Mouse (Mus musculus): ENCODE results near the gene Actn3. TPM values are rescaled to one million over a fixed set of nuclear protein-coding genes. Genes with fewer than 3 reads are reported as not detected.
A peak's percentile ranks its signal among the peaks of the same experiment; 100 is the strongest.

Actn3 gene
- polyA plus RNA-seq, 1 experiment from 2014 or later = 8.9 TPM

- no peak for ATAC-seq (ENCODE audit: insufficient read depth, low FRiP score)
- Histone ChIP-seq H3K9me3 (replicated peaks; ENCODE audit: control insufficient read depth, low read length) (no peaks in the 10 kb centered on the region), H3K4me2 (ENCODE audit: low read depth, low read length) (no peak overlapping the region), H3K36me3 (ENCODE audit: control insufficient read depth, insufficient read depth, low read length) (no peaks in the 10 kb centered on the region), H3K27ac (ENCODE audit: low read length) (no peak overlapping the region), H3K9ac (ENCODE audit: low read length) (no peak overlapping the region), H3K4me1 (ENCODE audit: control insufficient read depth, insufficient read depth, low read length) (no peaks in the 10 kb centered on the region), H3K4me3 (replicated peaks; ENCODE audit: low read length) (no peak overlapping the region), H3K27me3 (ENCODE audit: control insufficient read depth, insufficient read depth, low read length) (no peaks in the 10 kb centered on the region)
- WGBS = 71% methylated on average over 3 of the region's 3 CpGs
Observed at GRCm38 (mm10) chr19:4899888-4900287, 22.2 kb upstream of the Actn3 start.

DNA sequence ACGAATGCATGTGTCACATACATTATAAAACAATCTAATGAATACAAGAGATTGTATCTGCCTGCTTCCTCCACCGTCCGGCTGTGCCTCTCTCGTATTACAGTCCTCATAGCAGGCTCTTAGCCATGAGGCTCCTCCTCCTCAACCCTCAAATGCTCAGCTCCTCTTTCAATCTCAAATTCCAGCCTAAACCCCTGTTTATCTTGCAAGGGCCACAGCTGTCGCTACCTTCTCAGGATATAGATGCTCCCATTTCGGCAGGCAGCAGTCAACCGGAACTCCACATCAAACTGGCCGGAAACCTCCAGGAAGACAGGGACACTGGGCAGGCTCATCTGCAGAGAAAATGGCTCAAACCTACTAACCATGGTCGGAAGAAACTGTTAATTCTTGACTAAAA is 21.3 kb upstream of the Actn3 start:
- H3K4me2 ChIP-seq (ENCODE audit: low read depth, low read length) = no peak overlapping the region
- no peaks in the 10 kb centered on the region for H3K4me1 ChIP-seq (ENCODE audit: control insufficient read depth, insufficient read depth, low read length)
- ATAC-seq (ENCODE audit: insufficient read depth, low FRiP score) = no peak
- no peaks in the 10 kb centered on the region for H3K27me3 ChIP-seq (ENCODE audit: control insufficient read depth, insufficient read depth, low read length)
- H3K36me3 ChIP-seq (ENCODE audit: control insufficient read depth, insufficient read depth, low read length) = no peaks in the 10 kb centered on the region
- no peak overlapping the region for H3K4me3 ChIP-seq (replicated peaks; ENCODE audit: low read length)
- H3K9me3 ChIP-seq (replicated peaks; ENCODE audit: control insufficient read depth, low read length) = no peaks in the 10 kb centered on the region
- no peak overlapping the region for H3K27ac ChIP-seq (ENCODE audit: low read length)
- 64% methylated on average over 9 of the region's 9 CpGs for WGBS
- H3K9ac ChIP-seq (ENCODE audit: low read length) = no peak overlapping the region

- no peak for ATAC-seq (ENCODE audit: insufficient read depth, low FRiP score)
- Histone ChIP-seq H3K4me3 (replicated peaks; ENCODE audit: low read length) (no peak overlapping the region), H3K36me3 (ENCODE audit: control insufficient read depth, insufficient read depth, low read length) (no peaks in the 10 kb centered on the region), H3K4me1 (ENCODE audit: control insufficient read depth, insufficient read depth, low read length) (no peaks in the 10 kb centered on the region), H3K9me3 (replicated peaks; ENCODE audit: control insufficient read depth, low read length) (no peaks in the 10 kb centered on the region), H3K27ac (ENCODE audit: low read length) (no peak overlapping the region), H3K4me2 (ENCODE audit: low read depth, low read length) (no peak overlapping the region), H3K9ac (ENCODE audit: low read length) (no peak overlapping the region), H3K27me3 (ENCODE audit: control insufficient read depth, insufficient read depth, low read length) (no peaks in the 10 kb centered on the region)
- WGBS = 53% methylated on average over 21 of the region's 21 CpGs
Observed at GRCm38 (mm10) chr19:4896780-4897520, 19.2 kb upstream of the Actn3 start.

DNA sequence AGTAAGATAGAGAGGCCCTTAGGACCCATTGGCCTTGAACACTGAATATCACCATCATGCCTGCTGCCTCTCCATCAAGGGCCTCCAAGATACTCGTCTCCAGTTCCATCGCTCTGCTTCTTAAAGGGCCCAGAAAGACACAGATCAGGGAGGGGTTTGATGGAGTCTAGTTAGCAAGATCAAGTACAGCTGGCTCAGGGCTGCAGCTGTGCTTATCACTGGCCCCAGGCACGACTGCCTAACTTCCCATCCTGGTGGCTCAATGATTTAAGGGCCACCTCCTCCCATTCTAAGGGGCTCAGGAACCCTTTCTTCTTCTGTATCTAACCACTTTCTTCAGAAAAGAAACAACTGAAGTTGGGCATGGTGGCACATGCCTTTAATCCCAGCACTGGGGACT is 14.1 kb upstream of the Actn3 start:
- no peaks in the 10 kb centered on the region for H3K36me3 ChIP-seq (ENCODE audit: control insufficient read depth, insufficient read depth, low read length)
- H3K9ac ChIP-seq (ENCODE audit: low read length) = no peak overlapping the region
- no peaks in the 10 kb centered on the region for H3K4me1 ChIP-seq (ENCODE audit: control insufficient read depth, insufficient read depth, low read length)
- no peaks in the 10 kb centered on the region for H3K27me3 ChIP-seq (ENCODE audit: control insufficient read depth, insufficient read depth, low read length)
- no peak overlapping the region for H3K4me3 ChIP-seq (replicated peaks; ENCODE audit: low read length)
- 68% methylated on average over 3 of the region's 3 CpGs for WGBS
- H3K27ac ChIP-seq (ENCODE audit: low read length) = no peak overlapping the region
- no peaks in the 10 kb centered on the region for H3K9me3 ChIP-seq (replicated peaks; ENCODE audit: control insufficient read depth, low read length)
- ATAC-seq (ENCODE audit: insufficient read depth, low FRiP score) = no peak
- H3K4me2 ChIP-seq (ENCODE audit: low read depth, low read length) = no peak overlapping the region

DNA sequence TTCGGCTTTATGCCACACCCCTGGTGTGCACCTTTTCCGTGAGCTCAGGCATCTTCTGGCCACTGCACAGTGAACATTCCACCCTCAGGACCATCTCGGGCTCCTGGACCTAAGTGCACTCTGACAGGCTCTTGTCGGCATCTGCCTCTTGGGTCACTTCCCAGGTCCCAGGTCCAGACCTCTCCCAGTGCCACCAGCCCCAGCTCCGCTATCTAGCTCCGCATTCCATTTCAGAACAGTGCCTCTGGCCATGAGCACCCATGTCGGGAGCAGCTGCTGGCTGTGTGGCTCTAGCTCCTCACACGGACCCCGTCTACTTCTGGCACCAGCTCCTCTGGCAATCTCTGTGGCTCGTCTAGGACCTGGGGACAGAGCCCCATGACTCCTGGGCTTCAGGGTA is 12.1 kb upstream of the Actn3 start:
- ATAC-seq (ENCODE audit: insufficient read depth, low FRiP score) = no peak
- 85% methylated on average over 10 of the region's 10 CpGs for WGBS

GRCm38 (mm10) chr19:4883961-4884360 is 6.3 kb upstream of the Actn3 start:
- WGBS = 79% methylated on average over 4 of the region's 4 CpGs
- H3K36me3 ChIP-seq (ENCODE audit: control insufficient read depth, insufficient read depth, low read length) = no peaks in the 10 kb centered on the region
- H3K4me1 ChIP-seq (ENCODE audit: control insufficient read depth, insufficient read depth, low read length) = peaks cover 4% of the 10 kb centered on the region
- ATAC-seq (ENCODE audit: insufficient read depth, low FRiP score) = no peak
- no peak overlapping the region for H3K9ac ChIP-seq (ENCODE audit: low read length)
- no peak overlapping the region for H3K27ac ChIP-seq (ENCODE audit: low read length)
- H3K27me3 ChIP-seq (ENCODE audit: control insufficient read depth, insufficient read depth, low read length) = no peaks in the 10 kb centered on the region
- no peaks in the 10 kb centered on the region for H3K9me3 ChIP-seq (replicated peaks; ENCODE audit: control insufficient read depth, low read length)
- H3K4me2 ChIP-seq (ENCODE audit: low read depth, low read length) = no peak overlapping the region
- H3K4me3 ChIP-seq (replicated peaks; ENCODE audit: low read length) = no peak overlapping the region

More for the DNA sequence above, 12.1 kb upstream of the Actn3 start:
- H3K27ac ChIP-seq (ENCODE audit: low read length) = no peak overlapping the region
- H3K4me2 ChIP-seq (ENCODE audit: low read depth, low read length) = no peak overlapping the region
- no peaks in the 10 kb centered on the region for H3K27me3 ChIP-seq (ENCODE audit: control insufficient read depth, insufficient read depth, low read length)
- no peaks in the 10 kb centered on the region for H3K36me3 ChIP-seq (ENCODE audit: control insufficient read depth, insufficient read depth, low read length)
- H3K9ac ChIP-seq (ENCODE audit: low read length) = no peak overlapping the region
- H3K4me3 ChIP-seq (replicated peaks; ENCODE audit: low read length) = no peak overlapping the region
- H3K4me1 ChIP-seq (ENCODE audit: control insufficient read depth, insufficient read depth, low read length) = no peaks in the 10 kb centered on the region
- no peaks in the 10 kb centered on the region for H3K9me3 ChIP-seq (replicated peaks; ENCODE audit: control insufficient read depth, low read length)

DNA sequence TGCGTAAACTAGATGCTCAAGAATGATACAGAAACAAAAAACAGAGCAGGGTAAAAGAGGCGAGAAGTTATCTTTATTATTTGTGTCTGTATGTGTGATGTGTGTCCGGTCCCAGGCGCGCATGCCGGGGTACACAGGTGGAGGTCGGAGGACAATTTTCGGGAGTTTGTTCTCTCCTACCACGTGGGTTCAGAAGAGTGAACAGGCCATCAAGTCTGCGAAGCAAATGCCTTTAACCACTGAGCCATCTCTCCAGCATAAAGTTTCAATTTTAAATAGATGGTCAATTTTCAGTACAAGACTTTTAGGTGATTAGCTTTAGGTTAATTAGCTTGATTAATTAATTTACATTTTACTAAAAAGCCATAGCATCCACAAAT is 1.6 kb upstream of the Actn3 start:
- Histone ChIP-seq H3K4me1 (ENCODE audit: control insufficient read depth, insufficient read depth, low read length) (peaks cover 4% of the 10 kb centered on the region), H3K36me3 (ENCODE audit: control insufficient read depth, insufficient read depth, low read length) (no peaks in the 10 kb centered on the region), H3K27me3 (ENCODE audit: control insufficient read depth, insufficient read depth, low read length) (no peaks in the 10 kb centered on the region), H3K4me3 (replicated peaks; ENCODE audit: low read length) (peak overlapping the region; percentile 98), H3K9ac (ENCODE audit: low read length) (peak overlapping the region; percentile 95), H3K4me2 (ENCODE audit: low read depth, low read length) (peak overlapping the region; percentile 93), H3K9me3 (replicated peaks; ENCODE audit: control insufficient read depth, low read length) (no peaks in the 10 kb centered on the region), H3K27ac (ENCODE audit: low read length) (no peak overlapping the region)
- WGBS = 63% methylated on average over 10 of the region's 10 CpGs
- ATAC-seq (ENCODE audit: insufficient read depth, low FRiP score) = no peak

DNA sequence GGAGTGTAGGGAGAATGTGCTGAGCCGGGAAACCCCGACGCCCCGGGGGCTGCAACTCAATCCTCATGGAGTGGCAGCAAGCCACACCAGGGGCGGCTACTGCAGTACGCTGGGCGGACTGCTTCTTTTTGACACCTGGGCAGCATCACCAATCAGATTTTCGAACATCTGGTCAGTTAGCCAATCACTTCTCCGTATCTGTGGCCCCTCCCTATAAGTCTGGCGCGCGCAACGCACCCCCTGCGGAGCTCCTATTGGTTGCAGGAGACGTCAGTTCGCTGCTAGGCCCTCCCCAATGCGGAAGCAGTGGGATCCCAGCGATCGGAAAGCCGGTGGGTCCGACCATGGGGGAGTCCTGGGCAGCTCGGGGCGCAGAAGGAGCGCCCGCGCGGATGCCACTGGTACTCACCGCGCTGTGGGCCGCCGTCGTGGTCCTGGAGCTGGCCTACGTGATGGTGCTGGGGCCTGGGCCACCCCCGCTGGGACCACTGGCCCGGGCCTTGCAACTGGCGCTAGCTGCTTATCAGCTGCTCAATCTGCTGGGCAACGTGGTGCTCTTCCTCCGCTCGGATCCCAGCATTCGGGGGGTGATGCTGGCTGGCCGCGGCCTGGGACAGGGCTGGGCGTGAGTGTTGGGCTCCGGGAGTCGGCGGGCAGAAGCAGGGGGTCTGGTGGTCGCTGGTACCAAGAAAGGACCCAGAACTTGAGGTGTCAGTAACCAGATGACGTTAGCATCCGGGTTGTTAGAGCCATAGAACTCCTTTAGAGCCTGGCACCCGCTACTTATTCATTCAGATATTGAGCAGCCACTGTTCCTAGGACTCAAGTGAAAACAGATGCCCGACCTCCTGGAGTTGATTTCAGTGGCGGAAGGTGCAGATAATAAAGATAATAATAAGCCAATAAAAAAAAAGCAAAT is 955 bp upstream of the Actn3 start, which contains the start of gene Zdhhc24:
Gene Zdhhc24, plus strand, starts transcription at position 264 of the 919 bp plus-strand sequence.
- Histone ChIP-seq H3K27me3 (ENCODE audit: control insufficient read depth, insufficient read depth, low read length) (no peaks in the 10 kb centered on the region), H3K9ac (ENCODE audit: low read length) (peak within 1 kb of the TSS; percentile 95), H3K36me3 (ENCODE audit: control insufficient read depth, insufficient read depth, low read length) (no peaks in the 10 kb centered on the region), H3K4me3 (replicated peaks; ENCODE audit: low read length) (peak within 1 kb of the TSS; percentile 98), H3K4me2 (ENCODE audit: low read depth, low read length) (peak within 1 kb of the TSS; percentile 93), H3K9me3 (replicated peaks; ENCODE audit: control insufficient read depth, low read length) (no peaks in the 10 kb centered on the region), H3K4me1 (ENCODE audit: control insufficient read depth, insufficient read depth, low read length) (peaks cover 4% of the 10 kb centered on the region), H3K27ac (ENCODE audit: low read length) (peak within 1 kb of the TSS; percentile 56)
- whole genome bisulfite sequencing = under 1% methylated on average over 52 of the region's 52 CpGs
- peak; percentile 97 for ATAC-seq (ENCODE audit: insufficient read depth, low FRiP score)

DNA sequence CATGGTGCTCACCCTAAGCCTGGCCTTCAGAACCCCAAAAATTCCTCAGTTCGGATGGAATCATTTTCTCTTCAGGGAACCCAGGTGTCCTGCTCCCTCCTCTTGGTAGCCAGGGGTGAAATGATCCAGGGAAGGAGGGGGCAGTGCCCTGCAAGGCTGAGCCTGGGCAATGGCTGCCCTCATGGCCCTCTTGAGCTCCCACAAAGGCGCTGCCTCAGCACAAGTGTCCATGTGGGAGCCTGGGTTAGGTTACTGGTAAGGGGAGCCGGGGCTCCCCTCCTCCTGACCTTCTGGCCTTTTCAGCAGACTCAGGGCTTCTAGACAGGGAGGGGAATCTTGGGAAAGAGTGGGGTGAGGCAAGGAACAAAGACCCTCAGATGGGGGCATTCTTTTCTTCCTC is 954 bp downstream of the Actn3 start:
- Histone ChIP-seq H3K27me3 (ENCODE audit: control insufficient read depth, insufficient read depth, low read length) (no peaks in the 10 kb centered on the region), H3K4me2 (ENCODE audit: low read depth, low read length) (no peak overlapping the region), H3K9ac (ENCODE audit: low read length) (no peak overlapping the region), H3K4me1 (ENCODE audit: control insufficient read depth, insufficient read depth, low read length) (peaks cover 4% of the 10 kb centered on the region), H3K4me3 (replicated peaks; ENCODE audit: low read length) (no peak overlapping the region), H3K27ac (ENCODE audit: low read length) (no peak overlapping the region), H3K36me3 (ENCODE audit: control insufficient read depth, insufficient read depth, low read length) (no peaks in the 10 kb centered on the region), H3K9me3 (replicated peaks; ENCODE audit: control insufficient read depth, low read length) (no peaks in the 10 kb centered on the region)
- ATAC-seq (ENCODE audit: insufficient read depth, low FRiP score) = no peak
- WGBS = 70% methylated on average over 3 of the region's 3 CpGs
